Mouse (Mus musculus): ENCODE measurements around the gene Acvr2b. TPM values are rescaled to one million over a fixed set of nuclear protein-coding genes. Genes with fewer than 3 reads are reported as not detected.

Acvr2b gene
- total RNA-seq, 2 experiments from 2014 or later = 5.8 to 6.5 TPM

DNA sequence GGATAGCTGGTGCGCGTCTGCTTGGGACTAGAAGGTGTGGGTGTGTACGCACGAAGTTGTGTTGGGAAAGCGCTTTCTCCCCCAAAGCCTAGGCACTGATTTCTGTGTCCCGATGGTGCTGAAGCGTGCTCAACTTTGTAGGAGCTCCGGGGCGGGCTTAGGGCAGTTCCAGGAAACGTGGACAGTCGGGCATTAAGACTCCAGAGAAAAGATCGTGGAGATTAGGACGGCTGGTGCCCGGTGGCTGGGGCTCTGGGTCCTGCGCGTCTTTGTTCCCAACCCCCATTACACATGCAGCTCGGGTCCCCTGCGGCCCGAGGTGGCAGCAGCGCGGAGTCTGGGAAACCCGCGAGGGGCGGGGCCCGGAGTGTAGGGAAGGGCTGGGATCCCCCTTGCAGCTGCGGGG lies 1.3 kb downstream of the Acvr2b start:
- intact Hi-C loops (cut with DNase I) = loop anchor here (2.0 to 5.0 kb wide), 2 partner anchors 26 to 311 kb away; partner anchors contain the start of gene Plcd1
- DNase-seq (ENCODE audit: low spot score) = no peak

DNA sequence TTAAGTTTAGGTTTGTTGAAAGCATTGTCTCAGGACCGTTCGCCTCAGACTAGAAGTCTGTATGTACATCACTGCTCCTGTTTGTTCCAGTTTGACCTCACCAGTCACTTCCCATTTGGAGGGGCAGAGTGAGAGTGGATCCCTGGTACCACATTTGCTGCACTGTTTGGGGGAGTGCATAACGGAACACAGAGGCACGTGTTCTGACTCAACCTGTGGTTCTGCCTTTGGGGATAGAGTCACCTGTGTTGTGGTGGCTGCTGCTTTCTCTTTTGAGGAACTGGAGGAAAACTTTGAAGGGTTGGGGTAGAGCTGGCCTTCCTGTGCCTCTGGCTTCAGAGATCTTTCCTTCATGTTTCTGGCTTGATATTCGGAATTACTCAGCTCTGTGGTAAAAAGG lies 2.2 kb downstream of the Acvr2b start:
- intact Hi-C loops (cut with DNase I) = loop anchor here (5.0 kb wide), 1 partner anchor 312 kb away; the partner anchor contains the start of gene Plcd1

DNA sequence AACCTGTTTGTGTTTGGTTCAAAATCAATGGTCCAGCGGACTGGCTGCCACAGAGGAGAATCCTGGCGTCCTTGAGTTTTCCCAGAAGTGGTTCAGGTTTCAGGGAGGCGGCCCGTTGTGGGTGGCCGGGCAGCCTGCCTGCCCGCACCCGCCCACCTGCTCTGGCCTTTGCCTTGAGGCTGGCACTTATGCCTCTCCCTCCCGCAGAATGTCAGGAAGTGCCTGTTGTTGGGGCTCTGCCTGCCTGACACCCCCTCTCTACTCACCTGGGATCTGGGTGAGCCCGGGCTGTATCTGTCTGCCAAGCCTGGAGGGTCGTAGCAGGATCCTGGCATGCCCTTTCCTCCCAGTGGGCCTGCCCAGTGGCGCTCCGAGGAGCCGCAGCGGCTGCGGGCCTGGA lies 6.0 kb downstream of the Acvr2b start:
- DNase-seq (ENCODE audit: low spot score) = no peak
- intact Hi-C loops (cut with DNase I) = no loop called here

More for the DNA sequence above, 2.2 kb downstream of the Acvr2b start:
- DNase-seq (ENCODE audit: low spot score) = no peak

DNA sequence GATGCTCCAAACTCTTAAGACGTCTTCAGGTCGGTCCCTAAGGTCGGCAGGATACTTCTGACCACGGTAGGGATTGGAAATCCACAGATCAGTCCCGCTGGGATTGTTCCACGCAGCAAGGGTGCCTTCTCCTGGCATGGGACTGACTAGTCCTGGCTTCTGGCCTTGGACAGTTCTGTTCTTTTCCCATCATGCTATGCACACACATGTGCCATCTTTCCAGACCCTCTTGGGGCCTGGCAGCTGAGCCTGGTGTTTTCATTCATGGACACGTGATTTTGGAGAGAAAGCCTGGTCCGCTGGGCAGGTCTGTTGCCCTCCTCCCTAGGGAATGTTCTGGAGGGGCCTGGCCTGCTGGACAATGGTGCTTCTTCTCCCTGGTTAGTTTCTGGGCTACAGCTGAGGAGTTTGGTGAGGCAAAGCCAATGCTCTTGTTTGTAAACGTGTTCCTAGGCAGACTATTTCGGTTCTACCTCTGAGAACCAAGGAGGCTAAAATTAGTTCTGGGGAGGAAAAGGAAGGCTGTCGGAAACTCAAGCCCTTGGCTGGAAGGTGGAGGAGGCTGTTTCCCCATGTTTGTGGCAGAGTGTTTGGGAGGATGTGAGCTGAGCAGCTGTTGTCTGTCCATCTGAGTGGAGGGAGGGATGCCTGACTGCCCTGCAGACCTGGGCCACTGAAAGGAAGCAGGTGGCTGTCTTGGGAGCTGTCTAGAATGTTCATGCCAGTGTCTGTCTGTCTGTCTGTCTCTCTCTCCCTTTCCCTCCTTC lies 7.2 kb downstream of the Acvr2b start:
- intact Hi-C loops (cut with DNase I) = no loop called here
- DNase-seq (ENCODE audit: low spot score) = no peak

DNA sequence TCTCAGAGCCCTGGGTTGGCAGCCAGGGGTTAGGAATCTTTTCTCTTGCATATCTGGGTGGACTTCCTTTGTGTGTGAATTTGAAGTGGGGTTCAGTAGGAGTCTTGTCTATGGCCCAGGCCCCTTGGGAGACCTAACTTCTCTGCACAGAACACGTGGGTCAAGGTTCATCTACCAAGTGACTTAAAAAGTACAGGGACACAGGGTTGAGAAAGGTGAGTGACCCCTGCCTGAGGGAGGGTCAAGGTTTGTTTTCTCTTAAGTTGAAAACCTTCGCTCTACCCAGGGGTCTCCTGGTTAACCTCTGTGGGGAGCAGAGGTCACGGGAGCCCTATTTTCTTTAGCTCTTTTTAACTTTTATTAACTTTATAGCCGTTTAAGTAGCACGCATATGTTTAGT lies 7.9 kb downstream of the Acvr2b start:
- DNase-seq (ENCODE audit: low spot score) = no peak
- intact Hi-C loops (cut with DNase I) = no loop called here

- intact Hi-C loops (cut with DNase I) = no loop called here
- DNase-seq (ENCODE audit: low spot score) = no peak
Observed at GRCm38 (mm10) chr9:119418025-119418424, 16.1 kb downstream of the Acvr2b start.

DNA sequence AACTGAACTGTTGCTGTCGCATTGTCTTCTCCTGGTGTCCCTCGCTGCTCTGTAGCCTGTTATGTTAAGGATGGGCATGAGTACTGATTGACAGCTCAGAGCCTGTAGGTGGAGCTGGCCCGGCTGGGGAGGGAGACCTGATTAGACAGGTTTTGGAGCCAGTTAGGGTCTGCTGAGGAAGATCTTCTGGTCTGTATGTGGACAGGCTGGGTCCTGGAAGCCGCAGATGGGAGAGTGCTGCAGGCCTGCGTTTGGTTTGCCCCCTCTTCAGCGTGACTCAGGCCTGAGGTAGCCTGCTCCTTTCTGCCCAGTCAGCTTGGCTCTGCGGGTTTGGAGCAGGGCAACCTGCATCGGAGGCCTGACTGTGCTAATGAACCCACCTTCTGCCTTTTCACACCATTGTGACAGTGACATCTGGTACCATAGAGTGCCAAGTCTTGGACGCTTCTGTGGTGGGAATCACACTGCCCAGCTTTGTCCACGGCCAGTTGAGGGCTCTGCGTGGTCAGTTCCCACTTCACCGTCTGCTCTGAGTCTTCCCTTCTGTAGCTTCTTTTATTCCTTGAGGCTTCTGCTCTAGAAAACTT lies 18.0 kb downstream of the Acvr2b start:
- intact Hi-C loops (cut with DNase I) = no loop called here
- DNase-seq (ENCODE audit: low spot score) = no peak

DNA sequence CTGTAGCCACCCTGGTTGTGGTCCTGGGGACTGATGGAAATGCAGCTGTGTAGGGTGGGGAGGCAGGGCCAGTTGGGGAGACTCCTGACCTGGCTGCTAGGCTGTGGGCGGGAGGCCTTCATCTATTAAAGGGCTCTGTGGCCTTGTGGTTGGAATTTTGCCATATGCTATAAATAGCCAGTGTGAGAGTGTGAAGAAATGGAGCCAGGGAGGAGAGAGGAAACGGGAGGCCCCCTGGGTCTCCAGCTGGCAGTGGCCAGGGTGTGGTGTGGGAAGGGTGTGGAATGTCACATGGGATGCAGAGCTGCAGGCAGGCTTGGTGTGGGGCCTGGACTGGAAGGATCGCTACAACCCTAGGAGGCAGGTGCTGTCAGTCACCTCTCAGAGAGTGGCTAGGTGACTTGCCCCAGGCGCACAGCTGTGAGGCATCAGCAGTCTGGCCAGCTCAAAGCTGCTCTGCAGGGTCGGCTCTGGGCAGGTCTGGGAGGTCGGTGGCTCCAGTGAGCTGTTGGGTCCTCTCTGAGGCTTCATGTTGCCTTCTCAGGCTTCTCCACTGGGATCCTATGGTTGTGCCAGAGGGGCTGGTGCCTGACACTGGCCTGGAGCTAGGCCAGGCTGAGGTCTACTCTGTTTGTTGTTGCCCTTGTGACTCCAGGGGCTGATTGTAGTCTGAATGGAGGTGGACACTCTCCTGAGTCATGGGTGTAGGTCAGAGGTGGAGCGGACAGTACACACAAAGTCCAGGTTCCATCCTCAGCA lies 23.5 kb downstream of the Acvr2b start:
- no peak for DNase-seq (ENCODE audit: low spot score)
- intact Hi-C loops (cut with DNase I) = no loop called here

DNA sequence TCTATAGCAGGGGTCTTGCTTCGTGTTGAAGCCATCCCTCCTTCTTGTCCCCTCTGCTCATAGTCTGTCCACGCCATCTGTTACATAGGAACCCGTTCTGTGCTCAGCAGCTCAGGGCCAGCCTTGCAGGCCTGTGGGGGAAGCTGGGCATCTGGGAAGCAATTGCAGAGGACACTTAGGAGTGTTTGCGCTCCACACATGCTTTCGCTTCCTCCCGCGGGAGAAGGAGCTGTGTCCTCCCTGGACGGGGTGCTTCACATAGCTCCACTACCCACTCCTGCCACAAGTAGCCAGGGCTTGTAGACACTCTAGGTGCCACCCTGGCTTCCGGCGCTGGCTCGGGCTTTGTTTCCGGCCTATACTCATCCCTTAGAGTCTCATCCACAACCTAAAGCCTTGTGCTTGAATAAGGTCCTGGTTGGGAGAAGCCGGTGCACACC lies 24.1 kb downstream of the Acvr2b start:
- DNase-seq (ENCODE audit: low spot score) = no peak
- intact Hi-C loops (cut with DNase I) = no loop called here

- intact Hi-C loops (cut with DNase I) = no loop called here
Observed at GRCm38 (mm10) chr9:119426483-119426882, 24.6 kb downstream of the Acvr2b start.

GRCm38 (mm10) chr9:119430311-119430710 lies 28.4 kb downstream of the Acvr2b start:
- DNase-seq (ENCODE audit: low spot score) = peak; percentile 57
- intact Hi-C loops (cut with DNase I) = loop anchor here (2.0 kb wide), 2 partner anchors 74 to 274 kb away; partner anchors contain the start of genes Acaa1b and Xylb

More at GRCm38 (mm10) chr9:119426483-119426882, 24.6 kb downstream of the Acvr2b start:
- no peak for DNase-seq (ENCODE audit: low spot score)

- intact Hi-C loops (cut with DNase I) = no loop called here
- no peak for DNase-seq (ENCODE audit: low spot score)
Observed at GRCm38 (mm10) chr9:119435855-119436254, 33.9 kb downstream of the Acvr2b start.

GRCm38 (mm10) chr9:119438065-119438464 lies 36.1 kb downstream of the Acvr2b start:
- intact Hi-C loops (cut with DNase I) = no loop called here
- no peak for DNase-seq (ENCODE audit: low spot score)

DNA sequence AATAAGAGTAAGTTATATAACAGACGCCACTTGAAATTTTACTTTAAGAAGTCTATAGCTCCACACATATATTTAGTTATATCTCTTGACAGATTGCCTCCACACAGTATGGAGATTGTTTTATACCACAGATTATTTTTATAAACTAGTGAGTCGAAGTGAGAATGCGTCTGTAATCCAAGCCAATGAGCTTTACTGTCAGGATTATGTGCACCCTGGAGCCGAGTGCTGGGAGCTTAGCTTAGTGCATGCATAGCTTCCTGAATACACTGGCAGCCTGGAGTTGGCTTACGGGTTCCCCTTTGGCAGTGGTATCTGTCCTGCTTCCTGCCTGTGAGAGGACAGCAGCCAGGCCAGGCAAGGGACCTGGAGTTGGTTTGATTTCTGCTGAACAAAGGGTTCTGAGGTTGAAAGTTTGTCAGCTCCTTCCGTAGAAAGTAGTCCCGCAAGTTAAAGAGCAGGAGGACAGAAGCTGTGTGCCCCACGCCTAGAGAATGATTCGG lies 36.6 kb downstream of the Acvr2b start:
- DNase-seq (ENCODE audit: low spot score) = no peak
- intact Hi-C loops (cut with DNase I) = no loop called here

DNA sequence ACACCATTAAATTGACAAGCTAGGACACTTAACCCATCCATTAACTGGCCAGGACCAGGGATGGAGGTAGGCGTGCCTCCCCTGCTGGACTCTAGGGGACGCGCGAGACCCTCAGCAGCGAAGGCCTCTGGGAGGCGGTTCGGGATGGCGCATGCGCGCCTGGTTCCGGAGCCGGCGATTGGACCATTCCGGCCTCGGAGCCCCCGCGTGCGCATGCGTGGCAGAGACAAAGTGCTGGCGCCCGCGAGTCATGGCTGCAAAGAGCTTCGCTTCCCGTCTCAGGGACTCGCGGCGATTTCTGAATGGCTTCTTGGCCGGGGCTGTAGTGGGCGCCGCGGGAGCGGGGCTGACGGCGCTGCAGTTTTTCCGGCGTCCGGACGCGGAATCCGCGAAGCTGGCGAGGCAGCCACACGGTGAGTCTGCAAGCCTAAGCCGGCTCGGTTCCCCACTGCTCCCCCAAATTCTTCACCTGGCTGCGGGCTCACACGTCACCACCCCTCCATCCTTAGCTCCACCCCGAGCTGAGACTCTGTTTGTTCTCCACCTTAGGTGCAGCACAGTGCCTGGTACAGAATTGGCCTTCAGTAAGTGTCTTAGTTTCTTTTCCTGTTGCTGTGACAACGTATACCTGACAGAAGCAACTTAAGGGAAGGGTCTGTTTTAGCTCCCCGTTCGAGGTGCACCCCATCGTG lies 43.0 kb downstream of the Acvr2b start, which contains the start of gene Exog:
TSS of gene Exog (plus strand) at position 206 of the 692 bp plus-strand sequence.
- intact Hi-C loops (cut with DNase I) = loop anchor here (5.0 kb wide), 1 partner anchor 447 kb away; the partner anchor contains the start of gene Wdr48
- peak; percentile 93 for DNase-seq (ENCODE audit: low spot score)

GRCm38 (mm10) chr9:119445737-119446136 lies 43.8 kb downstream of the Acvr2b start:
- intact Hi-C loops (cut with DNase I) = no loop called here
- no peak for DNase-seq (ENCODE audit: low spot score)

DNA sequence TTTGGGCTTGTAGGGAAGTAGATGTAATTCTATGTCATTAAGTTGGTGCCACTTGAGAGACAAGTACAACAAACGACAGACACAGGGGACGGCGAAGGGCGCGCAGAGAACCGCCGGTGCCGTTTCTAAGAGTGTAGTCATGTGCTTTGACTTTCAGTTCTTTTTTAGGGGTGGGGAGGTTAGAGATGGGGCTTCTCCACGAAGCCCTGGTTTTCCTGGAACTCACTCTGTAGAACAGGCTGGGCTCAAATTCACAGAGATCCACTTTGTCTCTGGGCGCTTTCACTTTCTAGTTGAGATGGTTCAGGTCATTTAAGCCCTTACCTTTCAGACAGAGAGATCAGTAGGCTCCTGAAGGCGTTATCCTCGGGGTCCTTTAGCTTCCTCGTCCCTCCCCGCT lies 54.0 kb downstream of the Acvr2b start:
- DNase-seq (ENCODE audit: low spot score) = no peak
- intact Hi-C loops (cut with DNase I) = no loop called here

DNA sequence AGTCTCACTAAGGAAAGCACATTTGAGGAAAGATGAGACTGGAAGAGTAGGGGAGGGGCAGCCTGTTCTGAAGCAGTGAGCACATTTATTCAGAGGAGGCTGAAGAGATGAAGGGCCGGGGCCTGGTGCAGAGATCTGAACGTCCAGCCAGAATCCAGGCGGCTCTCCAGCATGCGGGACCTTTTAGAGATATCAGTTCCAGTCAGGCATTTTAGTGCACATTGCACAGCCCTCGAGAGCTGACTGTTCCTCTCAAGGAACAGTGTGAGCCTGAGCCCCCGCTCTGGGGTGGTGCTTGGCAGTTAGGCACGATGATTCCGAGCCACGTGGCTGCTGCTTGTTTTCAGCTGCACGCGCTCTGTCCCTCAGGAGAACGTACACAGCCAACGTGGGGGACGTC lies 55.2 kb downstream of the Acvr2b start:
- intact Hi-C loops (cut with DNase I) = no loop called here
- DNase-seq (ENCODE audit: low spot score) = no peak

- no peak for DNase-seq (ENCODE audit: low spot score)
- intact Hi-C loops (cut with DNase I) = loop anchor here (1.0 to 2.0 kb wide), 3 partner anchors 120 to 430 kb away; no protein-coding TSS in a partner anchor
Observed at GRCm38 (mm10) chr9:119460410-119460809, 58.5 kb downstream of the Acvr2b start.
